In genomic region chr1:133177480-133178172, GRCm38 (mm10) we compare ENCODE assay signal across 8 mouse cellular contexts. TPM values are rescaled to one million over a fixed set of nuclear protein-coding genes. Genes with fewer than 3 reads are reported as not detected.
DNase-seq lines count a peak whose midpoint lies in the region; ATAC-seq and TF ChIP-seq lines count a peak whose summit lies in the region.

No protein-coding gene starts in this region.

- peak; percentile 55 for TF ChIP-seq CTCF in bone marrow macrophage, adult 2 months (IDR thresholded peaks at IDR 0.05; ENCODE audit: low read depth, low read length)

- DNase-seq in gastrocnemius, adult 18-20 months (ENCODE audit: low spot score) = peak; percentile 64
- DNase-seq in gastrocnemius, adult 8-10 months (ENCODE audit: low spot score in 2 of 2) = no peak
- peak; percentile 62 for DNase-seq in A20 (ENCODE audit: low read depth, low spot score)
- DNase-seq in kidney, adult 9 months = peak; percentile 61
- DNase-seq in lung, postnatal 14 days = peak; percentile 74
- DNase-seq in spleen, postnatal 10 days (ENCODE audit: low spot score in 2 of 2) = peak; percentile 22 to 68

- no peak overlapping the region for H3K27ac ChIP-seq in bone marrow macrophage, adult 2 months (ENCODE audit: insufficient read depth, low read depth, low read length)

- peak; percentile 78; the same call in 1 of the 2 replicates for ATAC-seq in erythroblast, adult 5-6 weeks (replicated peaks; ENCODE audit: low FRiP score, poor library complexity, severe bottlenecking)

- H3K4me3 ChIP-seq in bone marrow macrophage, adult 2 months (ENCODE audit: insufficient read depth, low read length) = no peak overlapping the region

- H3K4me1 ChIP-seq in bone marrow macrophage, adult 2 months (ENCODE audit: control insufficient read depth, insufficient read depth, low read length) = no peaks in the 10 kb centered on the region

- TF ChIP-seq POLR2A in bone marrow macrophage, adult 2 months (IDR thresholded peaks at IDR 0.05; ENCODE audit: borderline replicate concordance, low read depth, low read length) = no peak

RNA-seq across cellular contexts. Expression of gene Plekha6, which starts 13.6 kb away (rescaled TPM):
- 10 to 100 TPM in 1 of 2 experiments, 1 to 10 TPM in 1; 8.1 to 10.6 TPM for total RNA-seq in gastrocnemius, adult 18-20 months (2021)
- 10 to 100 TPM in 3 of 4 experiments, 1 to 10 TPM in 1; 6.6 to 15.1 (median 11.8) TPM for total RNA-seq in gastrocnemius, adult 8-10 months (2022)
- polyA plus RNA-seq in bone marrow macrophage, adult 2 months (2012; ENCODE audit: insufficient read depth, insufficient read length, missing spikeins) = not detected in 2 replicates
- total RNA-seq in erythroblast, adult 5-6 weeks (2015; ENCODE audit: low replicate concordance) = 0.63 TPM in 1 of 2 replicates, not detected in the other
- total RNA-seq in erythroblast, adult 5-6 weeks (2017; ENCODE audit: low replicate concordance) = 0.68 and 0.98 TPM in 2 replicates

RNA-seq across cellular contexts. Expression of gene Ppp1r15b, which starts 46.7 kb away (rescaled TPM):
- 10 to 100 TPM; 13.0 to 15.3 TPM for total RNA-seq in gastrocnemius, adult 18-20 months (2021)
- total RNA-seq in gastrocnemius, adult 8-10 months (2022) = 10 to 100 TPM; 14.8 to 18.2 (median 16.3) TPM
- 36.1 and 37.4 TPM in 2 replicates for polyA plus RNA-seq in bone marrow macrophage, adult 2 months (2012; ENCODE audit: insufficient read depth, insufficient read length, missing spikeins)
- 37.1 and 44.3 TPM in 2 replicates for total RNA-seq in erythroblast, adult 5-6 weeks (2015; ENCODE audit: low replicate concordance)
- total RNA-seq in erythroblast, adult 5-6 weeks (2017; ENCODE audit: low replicate concordance) = 72.2 and 83.8 TPM in 2 replicates

Comparison
In these comparisons a context has a peak if more than half of its experiments do, and no peak if none do; other contexts are left out.
1. DNase-seq: peak in gastrocnemius, adult 18-20 months (single experiment), A20 (single experiment), kidney, adult 9 months (single experiment), lung, postnatal 14 days (single experiment) and spleen, postnatal 10 days (2 of 2); none in gastrocnemius, adult 8-10 months (0 of 2).